In genomic region chr11:103709982-103710381, GRCm38 (mm10) we compare ENCODE assay signal across 25 mouse cellular contexts. TPM values are rescaled to one million over a fixed set of nuclear protein-coding genes. Genes with fewer than 3 reads are reported as not detected.
"Had no signal": no experiment of that assay in that cellular context is flagged by ENCODE, and none has a peak within 500 bp of the region (broad histone marks: within the 10 kb centered on the region; RNA-seq: fewer than 3 reads in every experiment).

No protein-coding gene starts in this region.

- H3K27ac ChIP-seq: forebrain, embryonic 15.5 days; heart, adult 2 months; heart, embryonic 13.5 days; heart, embryonic 15.5 days; hindbrain, embryonic 13.5 days; hindbrain, embryonic 15.5 days; hindbrain, postnatal 0 days; layer of hippocampus, adult 2 months; left cerebral cortex, adult 2 months; limb, embryonic 10.5 days; limb, embryonic 12.5 days; liver, embryonic 13.5 days; liver, embryonic 15.5 days had no signal

- H3K36me3 ChIP-seq: forebrain, embryonic 15.5 days; heart, embryonic 13.5 days; heart, embryonic 15.5 days; hindbrain, embryonic 13.5 days; hindbrain, embryonic 15.5 days; limb, embryonic 10.5 days; limb, embryonic 12.5 days; liver, embryonic 13.5 days; liver, embryonic 15.5 days had no signal

- DNase-seq: forebrain, postnatal 0 days; gastrocnemius, postnatal 14 days; gastrocnemius, postnatal 36 days; heart, adult 11 months; heart, adult 2 months; heart, postnatal 14 days; heart, postnatal 36 days; liver; liver, embryonic 13.5 days; liver, postnatal 0 days had no signal

- ATAC-seq: forebrain, embryonic 15.5 days; forebrain, postnatal 0 days; hindbrain, postnatal 0 days; intestine, embryonic 16.5 days; liver, postnatal 0 days had no signal

- H3K4me2 ChIP-seq: forebrain, embryonic 15.5 days; heart, embryonic 11.5 days; heart, embryonic 13.5 days; heart, embryonic 15.5 days; hindbrain, embryonic 13.5 days; hindbrain, embryonic 15.5 days; limb, embryonic 12.5 days; liver, embryonic 11.5 days; liver, embryonic 13.5 days; liver, embryonic 15.5 days had no signal

- H3K4me1 ChIP-seq: forebrain, embryonic 15.5 days; heart, embryonic 13.5 days; heart, embryonic 15.5 days; hindbrain, embryonic 13.5 days; hindbrain, embryonic 15.5 days; liver, embryonic 13.5 days; liver, embryonic 15.5 days had no signal

- H3K9me3 ChIP-seq: forebrain, embryonic 15.5 days; heart, embryonic 13.5 days; heart, embryonic 15.5 days; hindbrain, embryonic 13.5 days; hindbrain, embryonic 15.5 days; limb, embryonic 10.5 days; liver, embryonic 13.5 days; liver, embryonic 15.5 days had no signal

- H3K27me3 ChIP-seq: forebrain, embryonic 15.5 days; heart, embryonic 15.5 days; hindbrain, embryonic 13.5 days; hindbrain, embryonic 15.5 days; liver, embryonic 13.5 days; liver, embryonic 15.5 days had no signal

- H3K9ac ChIP-seq: forebrain, embryonic 15.5 days; forebrain, postnatal 0 days; heart, embryonic 13.5 days; heart, embryonic 15.5 days; hindbrain, embryonic 13.5 days; hindbrain, embryonic 15.5 days; limb, embryonic 12.5 days; liver, embryonic 13.5 days; liver, embryonic 15.5 days; liver, postnatal 0 days had no signal

- H3K4me3 ChIP-seq: forebrain, embryonic 15.5 days; heart, adult 2 months; heart, embryonic 13.5 days; heart, embryonic 15.5 days; hindbrain, embryonic 13.5 days; hindbrain, embryonic 15.5 days; layer of hippocampus, adult 2 months; left cerebral cortex, adult 2 months; limb, embryonic 10.5 days; limb, embryonic 12.5 days; liver, embryonic 13.5 days; liver, embryonic 15.5 days had no signal

RNA-seq across cellular contexts. Expression of gene Wnt9b, which starts 39.6 kb away (rescaled TPM):
- polyA plus RNA-seq: intestine, embryonic 14.5 days had no signal
